In the genomic region with DNA sequence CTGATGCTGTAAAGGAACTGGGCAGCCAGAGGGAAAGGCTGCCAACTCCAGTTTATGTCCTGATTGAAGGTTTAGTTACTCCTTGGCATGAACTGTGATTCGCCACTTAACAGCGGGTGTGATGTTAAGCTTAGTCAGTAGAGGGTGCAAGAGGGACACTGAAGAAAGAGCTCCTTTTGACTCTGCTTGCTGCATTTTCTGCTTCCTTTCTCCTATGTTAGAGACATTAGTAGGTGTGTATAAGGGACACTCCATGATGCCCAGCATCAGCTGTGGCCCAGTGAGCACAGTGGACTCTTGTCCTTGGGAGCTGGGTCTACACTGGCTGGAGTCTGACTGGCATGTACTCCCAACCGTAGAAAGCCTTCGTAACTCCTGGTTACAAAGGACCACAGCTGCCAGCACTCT, we compare ENCODE assay signal across 8 mouse cellular contexts. TPM values are rescaled to one million over a fixed set of nuclear protein-coding genes. Genes with fewer than 3 reads are reported as not detected.
DNase-seq lines count a peak whose midpoint lies in the region; ATAC-seq and TF ChIP-seq lines count a peak whose summit lies in the region.

No protein-coding gene starts in this region.

- no peaks in the 10 kb centered on the region for H3K4me1 ChIP-seq in MEL (ENCODE audit: control insufficient read depth in 1 of 2, insufficient read depth in 2 of 2, low read length in 2 of 2)
- peaks cover 5% of the 10 kb centered on the region; the same call in 1 of the 2 replicates for H3K4me1 ChIP-seq in heart, postnatal 0 days (ENCODE audit: control insufficient read depth, insufficient read depth)

- H3K4me3 ChIP-seq in MEL (ENCODE audit: control insufficient read depth in 1 of 2, insufficient read depth in 1 of 2, low read depth in 2 of 2, low read length in 2 of 2): no peak overlapping the region
- H3K4me3 ChIP-seq in heart, postnatal 0 days (ENCODE audit: low read depth, low read length): no peak overlapping the region

- TF ChIP-seq EP300 in MEL (IDR thresholded peaks at IDR 0.05; ENCODE audit: low read depth in 1 of 2, low read length in 2 of 2): no peak
- TF ChIP-seq EP300 in heart, postnatal 0 days (IDR thresholded peaks at IDR 0.05; ENCODE audit: low read depth): no peak

- WGBS in heart, postnatal 0 days: 62% methylated on average over 4 of the region's 4 CpGs
- 53% methylated on average over 4 of the region's 4 CpGs for WGBS in large intestine, adult 2 months

- no peaks in the 10 kb centered on the region; a peak in 1 of 4 replicates for H3K36me3 ChIP-seq in MEL (ENCODE audit: control insufficient read depth in 1 of 2, insufficient read depth in 2 of 2, low read length in 2 of 2)
- peaks cover 83% of the 10 kb centered on the region for H3K36me3 ChIP-seq in heart, postnatal 0 days (replicated peaks; ENCODE audit: control insufficient read depth, insufficient read depth, low read length)

- DNase-seq in embryo, embryonic 10 days (ENCODE audit: low spot score): peak; percentile 71
- no peak for DNase-seq in embryo, embryonic 9.5 days (ENCODE audit: extremely low spot score)
- DNase-seq in MEL (ENCODE audit: low read depth, low spot score): peak; percentile 62
- DNase-seq in cerebellum, postnatal 36 days: peak; percentile 32 to 59
- DNase-seq in heart, postnatal 0 days (ENCODE audit: low spot score): peak; percentile 66
- DNase-seq in large intestine, adult 2 months (ENCODE audit: low read depth, low spot score): peak; percentile 47
- DNase-seq in lung, postnatal 25 days (ENCODE audit: low spot score): peak; percentile 35
- DNase-seq in right cerebral cortex, postnatal 4 days: peak; percentile 38

- H3K79me2 ChIP-seq in MEL (ENCODE audit: control insufficient read depth, insufficient read depth, low read length, poor library complexity): no peaks in the 10 kb centered on the region

- peak; percentile 28; the same call in 1 of the 2 replicates for ATAC-seq in heart, postnatal 0 days (ENCODE audit: insufficient read depth, low read depth)

- peak; percentile 46 for TF ChIP-seq RAD21 in MEL (IDR thresholded peaks at IDR 0.05; ENCODE audit: low read depth, low read length)

- no peak overlapping the region for H3K9ac ChIP-seq in MEL (ENCODE audit: control insufficient read depth, low read depth, low read length, poor library complexity, severe bottlenecking)
- no peak overlapping the region for H3K9ac ChIP-seq in heart, postnatal 0 days (replicated peaks; ENCODE audit: low read depth, low read length)

- TF ChIP-seq POLR2A in MEL (IDR thresholded peaks at IDR 0.05; ENCODE audit: control insufficient read depth in 1 of 2, insufficient read depth in 1 of 2, low read depth in 1 of 2, low read length in 2 of 2, poor library complexity in 1 of 2): no peak

- H3K27ac ChIP-seq in MEL (ENCODE audit: control insufficient read depth, low read depth, low read length): no peak overlapping the region
- H3K27ac ChIP-seq in heart, postnatal 0 days (ENCODE audit: low read depth): no peak overlapping the region

- no peak overlapping the region for H3K4me2 ChIP-seq in heart, postnatal 0 days (ENCODE audit: low read depth, low read length)

- peak in 2 of 3 experiments; percentile 45 to 49; a peak in 3 of 6 replicates for TF ChIP-seq CTCF in MEL (IDR thresholded peaks at IDR 0.05 in 2 of 3, conservative IDR thresholded peaks at IDR 0.05 in 1 of 3; ENCODE audit: control insufficient read depth in 1 of 3, insufficient read depth in 1 of 3, low read depth in 2 of 3, low read length in 3 of 3, poor library complexity in 1 of 3, severe bottlenecking in 1 of 3)
- peak; percentile 75 for TF ChIP-seq CTCF in heart, postnatal 0 days (IDR thresholded peaks at IDR 0.05; ENCODE audit: low read depth)

- H3K27me3 ChIP-seq in MEL (ENCODE audit: control insufficient read depth in 1 of 2, insufficient read depth in 2 of 2, low read length in 2 of 2): no peaks in the 10 kb centered on the region
- H3K27me3 ChIP-seq in heart, postnatal 0 days (ENCODE audit: control insufficient read depth, insufficient read depth, low read length): no peaks in the 10 kb centered on the region

- no peaks in the 10 kb centered on the region for H3K9me3 ChIP-seq in MEL (replicated peaks; ENCODE audit: insufficient read depth, low read length)
- no peaks in the 10 kb centered on the region for H3K9me3 ChIP-seq in heart, postnatal 0 days (replicated peaks; ENCODE audit: control insufficient read depth, low read length)

TF ChIP-seq in MEL, 35 proteins besides CTCF, POLR2A, EP300 and RAD21:
- no peak for TF ChIP-seq MAFK (IDR thresholded peaks at IDR 0.05; ENCODE audit: borderline replicate concordance, low read depth, low read length)
- TF ChIP-seq RCOR1 (IDR thresholded peaks at IDR 0.05; ENCODE audit: low read depth, low read length): no peak
- TF ChIP-seq SMC3 (IDR thresholded peaks at IDR 0.05; ENCODE audit: low read depth, low read length): peak; percentile 39

RNA-seq across cellular contexts. Expression of a gene that starts 29.2 kb away (rescaled TPM):
- total RNA-seq in MEL (2012; rRNA removed): 12.5 and 14.3 TPM in 2 replicates
- 100 to 1,000 TPM in 1 of 2 experiments, 10 to 100 TPM in 1; 15.4 to 141 TPM for polyA plus RNA-seq in MEL (2012; ENCODE audit: insufficient read depth in 1 of 2, insufficient read length in 2 of 2, low read depth in 1 of 2, low replicate concordance in 2 of 2, missing spikeins in 1 of 2)
- total RNA-seq in heart, postnatal 0 days (2014; rRNA removed; ENCODE audit: low replicate concordance): 38.3 and 39.3 TPM in 2 replicates
- polyA plus RNA-seq in heart, postnatal 0 days (2015; fragmentation: Nextera tagmentation; extraction: Ambion mirVana): 9.5 and 13.6 TPM in 2 replicates
- polyA plus RNA-seq in large intestine, adult 2 months (2012; rRNA removed): 4.1 and 5.5 TPM in 2 replicates

RNA-seq across cellular contexts. Expression of a gene that starts 38.2 kb away (rescaled TPM):
- 0.16 and 0.39 TPM in 2 replicates for total RNA-seq in MEL (2012; rRNA removed)
- under 1 TPM in 1 of 2 experiments, not detected in 1; 0.25 TPM for polyA plus RNA-seq in MEL (2012; ENCODE audit: insufficient read depth in 1 of 2, insufficient read length in 2 of 2, low read depth in 1 of 2, low replicate concordance in 2 of 2, missing spikeins in 1 of 2)
- 5.7 and 6.0 TPM in 2 replicates for total RNA-seq in heart, postnatal 0 days (2014; rRNA removed; ENCODE audit: low replicate concordance)
- polyA plus RNA-seq in heart, postnatal 0 days (2015; fragmentation: Nextera tagmentation; extraction: Ambion mirVana): 2.2 and 2.6 TPM in 2 replicates
- 1.1 and 2.5 TPM in 2 replicates for polyA plus RNA-seq in large intestine, adult 2 months (2012; rRNA removed)

RNA-seq across cellular contexts. Expression of a gene that starts 59.1 kb away (rescaled TPM):
- total RNA-seq in MEL (2012; rRNA removed): 3.5 and 4.8 TPM in 2 replicates
- polyA plus RNA-seq in MEL (2012; ENCODE audit: insufficient read depth in 1 of 2, insufficient read length in 2 of 2, low read depth in 1 of 2, low replicate concordance in 2 of 2, missing spikeins in 1 of 2): 1 to 10 TPM in 1 of 2 experiments, not detected in 1; 9.4 TPM
- 2.0 and 3.2 TPM in 2 replicates for total RNA-seq in heart, postnatal 0 days (2014; rRNA removed; ENCODE audit: low replicate concordance)
- polyA plus RNA-seq in heart, postnatal 0 days (2015; fragmentation: Nextera tagmentation; extraction: Ambion mirVana): 5.4 and 5.5 TPM in 2 replicates
- polyA plus RNA-seq in large intestine, adult 2 months (2012; rRNA removed): 1.2 and 1.7 TPM in 2 replicates

RNA-seq across cellular contexts. Expression of a gene that starts 59.7 kb away (rescaled TPM):
- 2.2 and 2.4 TPM in 2 replicates for total RNA-seq in MEL (2012; rRNA removed)
- polyA plus RNA-seq in MEL (2012; ENCODE audit: insufficient read depth in 1 of 2, insufficient read length in 2 of 2, low read depth in 1 of 2, low replicate concordance in 2 of 2, missing spikeins in 1 of 2): 1 to 10 TPM in 1 of 2 experiments, not detected in 1; 2.0 TPM
- 0.08 and 0.54 TPM in 2 replicates for total RNA-seq in heart, postnatal 0 days (2014; rRNA removed; ENCODE audit: low replicate concordance)
- 1.9 and 2.4 TPM in 2 replicates for polyA plus RNA-seq in heart, postnatal 0 days (2015; fragmentation: Nextera tagmentation; extraction: Ambion mirVana)
- 0.25 and 0.35 TPM in 2 replicates for polyA plus RNA-seq in large intestine, adult 2 months (2012; rRNA removed)
